Mouse (Mus musculus) CH12.LX (cell line): ENCODE measurements around the gene Fkbp14.

Experiments
- CTCF ChIP-seq, 2 experiments: IDR thresholded peaks in 1 of 2; conservative IDR thresholded peaks in 1 of 2; 2 replicates each; pipeline ENCODE4 v1.5.1; 2011 to 2012; ENCODE audit warnings: low read depth in 2 of 2, low read length in 2 of 2, improper control_type of control experiment in 1 of 2, inconsistent platforms in 1 of 2, mild to moderate bottlenecking in 1 of 2, moderate library complexity in 1 of 2
- JUN ChIP-seq: IDR thresholded peaks from 2 replicates; pipeline ENCODE4 v1.6.1; 2011; ENCODE audit warnings: low read depth, mild to moderate bottlenecking, low read length, improper control_type of control experiment, moderate library complexity; ENCODE audit not compliant: insufficient read depth
- NELFE ChIP-seq: IDR thresholded peaks from 2 replicates; pipeline ENCODE4 v1.6.1; 2011; ENCODE audit warnings: low read depth, low read length, improper control_type of control experiment
- POLR2A ChIP-seq: IDR thresholded peaks from 2 replicates; pipeline ENCODE4 v1.6.1; 2011; ENCODE audit warnings: low read depth, mild to moderate bottlenecking, improper control_type of control experiment, low read length
- RCOR1 ChIP-seq: conservative IDR thresholded peaks from 2 replicates; pipeline ENCODE4 v1.6.1; 2012; ENCODE audit warnings: low read depth, mild to moderate bottlenecking, inconsistent platforms, low read length, improper control_type of control experiment

GRCm38 (mm10) chr6:54586911-54587310, 10.2 kb downstream of the Fkbp14 start:
- TF ChIP-seq POLR2A (no peak), CTCF (conservative IDR thresholded peaks at IDR 0.05 in 1 of 2, IDR thresholded peaks at IDR 0.05 in 1 of 2; ENCODE audit: low read depth in 2 of 2, low read length in 2 of 2) (no peak), RCOR1 (no peak), NELFE (no peak), JUN (no peak)
